Mouse (Mus musculus): Measurements from ENCODE around the gene Tle4. TPM values are rescaled to one million over a fixed set of nuclear protein-coding genes. Genes with fewer than 3 reads are reported as not detected.
A peak's percentile ranks its signal among the peaks of the same experiment; 100 is the strongest.
"Not testable (repeated sequence)": the region's sequence is repeated elsewhere in the genome, so short reads cannot be mapped to it uniquely, and the experiment has no call there.

Gene Tle4
- polyA plus RNA-seq (2016; fragmentation: Nextera tagmentation; extraction: Ambion mirVana): 15.5 and 16.7 TPM in 2 replicates

- peaks cover 11% of the 10 kb centered on the region for H3K27me3 ChIP-seq (ENCODE audit: low read depth, poor library complexity, severe bottlenecking)
- H3K9me3 ChIP-seq (replicated peaks): no peaks in the 10 kb centered on the region
- peak; percentile 100 for DNase-seq (ENCODE audit: low spot score)
- H3K4me3 ChIP-seq: peak within 1 kb of the TSS; percentile 90
- under 1% methylated on average over 71 of the region's 71 CpGs for WGBS
- peak within 1 kb of the TSS; percentile 99 for H3K27ac ChIP-seq
- H3K36me3 ChIP-seq: peaks cover 3% of the 10 kb centered on the region; the same call in 1 of the 2 replicates
- peaks cover 49% of the 10 kb centered on the region for H3K4me1 ChIP-seq
Measured at GRCm38 (mm10) chr19:14597917-14598689, at the start of gene Tle4. Tle4 (minus strand) TSS chr19:14598051.

GRCm38 (mm10) chr19:14645666-14646065, 47.8 kb upstream of the Tle4 start:
- no peak for DNase-seq (ENCODE audit: low spot score)
- WGBS: 86% methylated on average over 2 of the region's 2 CpGs
- no peaks in the 10 kb centered on the region for H3K27me3 ChIP-seq (ENCODE audit: low read depth, poor library complexity, severe bottlenecking)
- H3K4me1 ChIP-seq: peaks cover 11% of the 10 kb centered on the region
- no peak overlapping the region for H3K4me3 ChIP-seq
- no peaks in the 10 kb centered on the region for H3K36me3 ChIP-seq
- no peaks in the 10 kb centered on the region for H3K9me3 ChIP-seq (replicated peaks)
- H3K27ac ChIP-seq: no peak overlapping the region

GRCm38 (mm10) chr19:14644756-14645155, 46.9 kb upstream of the Tle4 start:
- DNase-seq (ENCODE audit: low spot score): no peak
- no peaks in the 10 kb centered on the region for H3K27me3 ChIP-seq (ENCODE audit: low read depth, poor library complexity, severe bottlenecking)
- H3K27ac ChIP-seq: no peak overlapping the region
- H3K4me1 ChIP-seq: peaks cover 15% of the 10 kb centered on the region
- WGBS: 92% methylated on average over 3 of the region's 3 CpGs
- H3K4me3 ChIP-seq: no peak overlapping the region
- H3K36me3 ChIP-seq: no peaks in the 10 kb centered on the region
- no peaks in the 10 kb centered on the region for H3K9me3 ChIP-seq (replicated peaks)

- 84% methylated on average over 4 of the region's 4 CpGs for WGBS
- not testable (repeated sequence) for H3K4me3 ChIP-seq; H3K27ac ChIP-seq; DNase-seq (ENCODE audit: low spot score); H3K27me3 ChIP-seq (ENCODE audit: low read depth, poor library complexity, severe bottlenecking); H3K36me3 ChIP-seq; H3K9me3 ChIP-seq (replicated peaks)
- peaks cover 15% of the 10 kb centered on the region for H3K4me1 ChIP-seq
Measured at GRCm38 (mm10) chr19:14643091-14643490, 45.2 kb upstream of the Tle4 start.

- 91% methylated on average over 10 of the region's 10 CpGs for WGBS
- Histone ChIP-seq H3K9me3 (replicated peaks) (no peaks in the 10 kb centered on the region), H3K27ac (no peak overlapping the region), H3K4me1 (peaks cover 15% of the 10 kb centered on the region), H3K36me3 (no peaks in the 10 kb centered on the region), H3K27me3 (ENCODE audit: low read depth, poor library complexity, severe bottlenecking) (0 out of 2 replicates have a peak, but pooled peaks cover 4% of the 10 kb centered on the region), H3K4me3 (no peak overlapping the region)
- no peak for DNase-seq (ENCODE audit: low spot score)
Measured at GRCm38 (mm10) chr19:14642663-14643062, 44.8 kb upstream of the Tle4 start.

GRCm38 (mm10) chr19:14635213-14635928, 37.5 kb upstream of the Tle4 start:
- H3K4me1 ChIP-seq: peaks cover 17% of the 10 kb centered on the region
- H3K9me3 ChIP-seq (replicated peaks): no peaks in the 10 kb centered on the region
- 0 out of 2 replicates have a peak, but pooled peaks cover 4% of the 10 kb centered on the region for H3K27me3 ChIP-seq (ENCODE audit: low read depth, poor library complexity, severe bottlenecking)
- no peak overlapping the region for H3K4me3 ChIP-seq
- no peaks in the 10 kb centered on the region for H3K36me3 ChIP-seq
- 27% methylated on average over 10 of the region's 10 CpGs for WGBS
- H3K27ac ChIP-seq: peak overlapping the region; percentile 50; the same call in 1 of the 2 replicates
- DNase-seq (ENCODE audit: low spot score): peak; percentile 47

- H3K27me3 ChIP-seq (ENCODE audit: low read depth, poor library complexity, severe bottlenecking): no peaks in the 10 kb centered on the region
- WGBS: 87% methylated on average over 4 of the region's 4 CpGs
- H3K4me3 ChIP-seq: no peak overlapping the region
- no peak for DNase-seq (ENCODE audit: low spot score)
- H3K36me3 ChIP-seq: no peaks in the 10 kb centered on the region
- no peaks in the 10 kb centered on the region for H3K4me1 ChIP-seq
- H3K9me3 ChIP-seq (replicated peaks): no peaks in the 10 kb centered on the region
- no peak overlapping the region for H3K27ac ChIP-seq
Measured at GRCm38 (mm10) chr19:14623355-14623754, 25.5 kb upstream of the Tle4 start.

- 100% methylated on average over 1 of the region's 1 CpGs for WGBS
Measured at GRCm38 (mm10) chr19:14620534-14620933, 22.7 kb upstream of the Tle4 start.

GRCm38 (mm10) chr19:14619814-14620213, 22.0 kb upstream of the Tle4 start:
- Histone ChIP-seq H3K4me1 (no peaks in the 10 kb centered on the region), H3K36me3 (no peaks in the 10 kb centered on the region), H3K9me3 (replicated peaks) (no peaks in the 10 kb centered on the region), H3K27me3 (ENCODE audit: low read depth, poor library complexity, severe bottlenecking) (no peaks in the 10 kb centered on the region), H3K27ac (no peak overlapping the region), H3K4me3 (no peak overlapping the region)
- no peak for DNase-seq (ENCODE audit: low spot score)

More at GRCm38 (mm10) chr19:14620534-14620933, 22.7 kb upstream of the Tle4 start:
- no peaks in the 10 kb centered on the region for H3K27me3 ChIP-seq (ENCODE audit: low read depth, poor library complexity, severe bottlenecking)
- no peak overlapping the region for H3K27ac ChIP-seq
- no peaks in the 10 kb centered on the region for H3K36me3 ChIP-seq
- no peak overlapping the region for H3K4me3 ChIP-seq
- no peaks in the 10 kb centered on the region for H3K4me1 ChIP-seq
- no peaks in the 10 kb centered on the region for H3K9me3 ChIP-seq (replicated peaks)
- DNase-seq (ENCODE audit: low spot score): no peak

GRCm38 (mm10) chr19:14614816-14615215, 17.0 kb upstream of the Tle4 start:
- no peak for DNase-seq (ENCODE audit: low spot score)

GRCm38 (mm10) chr19:14610542-14611317, 12.9 kb upstream of the Tle4 start:
- 66% methylated on average over 8 of the region's 8 CpGs for WGBS
- Histone ChIP-seq H3K36me3 (no peaks in the 10 kb centered on the region), H3K4me1 (no peaks in the 10 kb centered on the region), H3K9me3 (replicated peaks) (no peaks in the 10 kb centered on the region), H3K27me3 (ENCODE audit: low read depth, poor library complexity, severe bottlenecking) (peaks cover 5% of the 10 kb centered on the region; the same call in 1 of the 2 replicates), H3K4me3 (no peak overlapping the region), H3K27ac (no peak overlapping the region)
- DNase-seq (ENCODE audit: low spot score): no peak

More at GRCm38 (mm10) chr19:14614816-14615215, 17.0 kb upstream of the Tle4 start:
- 88% methylated on average over 5 of the region's 5 CpGs for WGBS
- Histone ChIP-seq H3K4me1 (no peaks in the 10 kb centered on the region), H3K36me3 (no peaks in the 10 kb centered on the region), H3K27ac (no peak overlapping the region), H3K4me3 (no peak overlapping the region), H3K27me3 (ENCODE audit: low read depth, poor library complexity, severe bottlenecking) (no peaks in the 10 kb centered on the region), H3K9me3 (replicated peaks) (no peaks in the 10 kb centered on the region)

GRCm38 (mm10) chr19:14600841-14601240, 3.0 kb upstream of the Tle4 start:
- Histone ChIP-seq H3K4me3 (no peak overlapping the region), H3K27me3 (ENCODE audit: low read depth, poor library complexity, severe bottlenecking) (peaks cover 20% of the 10 kb centered on the region), H3K4me1 (peaks cover 30% of the 10 kb centered on the region), H3K9me3 (replicated peaks) (no peaks in the 10 kb centered on the region), H3K27ac (no peak overlapping the region), H3K36me3 (no peaks in the 10 kb centered on the region)
- no peak for DNase-seq (ENCODE audit: low spot score)
- WGBS: 60% methylated on average over 1 of the region's 1 CpGs
